Mouse (Mus musculus) megakaryocyte progenitor cell, adult 5-6 weeks (primary cell): Measurements from ENCODE around the gene Ccdc12. TPM values are rescaled to one million over a fixed set of nuclear protein-coding genes. Genes with fewer than 3 reads are reported as not detected.
"Not testable (repeated sequence)": the region's sequence is repeated elsewhere in the genome, so short reads cannot be mapped to it uniquely, and the experiment has no call there.

Source experiments
- ATAC-seq: replicated peaks from 2 replicates; pipeline ENCODE4 v1.8.0; 2016; ENCODE audit warnings: mild to moderate bottlenecking, moderate TSS enrichment, inconsistent platforms; ENCODE audit not compliant: poor library complexity
- total RNA-seq, 2 experiments: library from RNA; stranded (forward) in 1 of 2; stranded (reverse) in 1 of 2; fragments of 157-497, 149-512 nt in 1 of 2; fragments of 200-1000 nt in 1 of 2; gene quantifications; 2 replicates each; pipeline versions ENCODE4 v1.2.3 to v1.2.4; 2015 to 2017

Gene Ccdc12
- total RNA-seq, 2 experiments from 2014 or later: 92.6 to 112 TPM

- ATAC-seq: peak; percentile 20; the same call in 1 of the 2 replicates
These were observed 16.3 kb downstream of the Ccdc12 start for GRCm38 (mm10) chr9:110672462-110673106.

GRCm38 (mm10) chr9:110673107-110673752, 16.9 kb downstream of the Ccdc12 start:
- ATAC-seq: peak; percentile 8; the same call in 1 of the 2 replicates

GRCm38 (mm10) chr9:110676492-110676911, 20.2 kb downstream of the Ccdc12 start:
- peak; percentile 76 for ATAC-seq

- ATAC-seq: no peak
These were observed 22.6 kb downstream of the Ccdc12 start for GRCm38 (mm10) chr9:110678886-110679285.

- ATAC-seq: peak; percentile 24
These were observed 24.6 kb downstream of the Ccdc12 start for GRCm38 (mm10) chr9:110680736-110681507.

- ATAC-seq: no peak
These were observed 25.5 kb downstream of the Ccdc12 start for GRCm38 (mm10) chr9:110681817-110682216.

- 0 out of 2 replicates have a peak, but pooled peaks have one; percentile 17 for ATAC-seq
These were observed 26.0 kb downstream of the Ccdc12 start for GRCm38 (mm10) chr9:110682255-110682654.

GRCm38 (mm10) chr9:110682697-110683096, 26.4 kb downstream of the Ccdc12 start:
- not testable (repeated sequence) for ATAC-seq

GRCm38 (mm10) chr9:110683574-110684099, 27.3 kb downstream of the Ccdc12 start:
- ATAC-seq: no peak

- ATAC-seq: peak; percentile 16; the same call in 1 of the 2 replicates
These were observed 28.0 kb downstream of the Ccdc12 start for GRCm38 (mm10) chr9:110684100-110684831.

GRCm38 (mm10) chr9:110685187-110685586, 28.9 kb downstream of the Ccdc12 start:
- ATAC-seq: no peak

GRCm38 (mm10) chr9:110685591-110685990, 29.3 kb downstream of the Ccdc12 start:
- peak; percentile 69 for ATAC-seq

GRCm38 (mm10) chr9:110686472-110686871, 30.2 kb downstream of the Ccdc12 start:
- no peak for ATAC-seq

- no peak for ATAC-seq
These were observed 30.8 kb downstream of the Ccdc12 start for GRCm38 (mm10) chr9:110687061-110687460.

- ATAC-seq: no peak
These were observed 31.5 kb downstream of the Ccdc12 start for GRCm38 (mm10) chr9:110687846-110688245.

- ATAC-seq: no peak
These were observed 33.0 kb downstream of the Ccdc12 start for GRCm38 (mm10) chr9:110689261-110689779.

- ATAC-seq: no peak
These were observed 39.0 kb downstream of the Ccdc12 start for GRCm38 (mm10) chr9:110695165-110695755.

GRCm38 (mm10) chr9:110696427-110696826, 40.1 kb downstream of the Ccdc12 start:
- ATAC-seq: no peak

GRCm38 (mm10) chr9:110697465-110697864, 41.2 kb downstream of the Ccdc12 start:
- no peak for ATAC-seq

GRCm38 (mm10) chr9:110699574-110699973, 43.3 kb downstream of the Ccdc12 start:
- peak; percentile 27; the same call in 1 of the 2 replicates for ATAC-seq
